Mouse (Mus musculus) heart, adult 2 months (tissue): Measurements from ENCODE around the gene Rora.

Experiments used
- CTCF ChIP-seq: fragments of 200-600 bp; IDR thresholded peaks from 2 replicates; pipeline ENCODE4 v1.8.1; 2022; ENCODE audit warnings: antibody characterized with exemption, mild to moderate bottlenecking, moderate library complexity
- EP300 ChIP-seq: fragments of 200-500 bp; IDR thresholded peaks from 2 replicates; pipeline ENCODE4 v1.6.1; 2011; ENCODE audit warnings: low read depth, low read length, control low read depth; ENCODE audit not compliant: insufficient read depth

DNA sequence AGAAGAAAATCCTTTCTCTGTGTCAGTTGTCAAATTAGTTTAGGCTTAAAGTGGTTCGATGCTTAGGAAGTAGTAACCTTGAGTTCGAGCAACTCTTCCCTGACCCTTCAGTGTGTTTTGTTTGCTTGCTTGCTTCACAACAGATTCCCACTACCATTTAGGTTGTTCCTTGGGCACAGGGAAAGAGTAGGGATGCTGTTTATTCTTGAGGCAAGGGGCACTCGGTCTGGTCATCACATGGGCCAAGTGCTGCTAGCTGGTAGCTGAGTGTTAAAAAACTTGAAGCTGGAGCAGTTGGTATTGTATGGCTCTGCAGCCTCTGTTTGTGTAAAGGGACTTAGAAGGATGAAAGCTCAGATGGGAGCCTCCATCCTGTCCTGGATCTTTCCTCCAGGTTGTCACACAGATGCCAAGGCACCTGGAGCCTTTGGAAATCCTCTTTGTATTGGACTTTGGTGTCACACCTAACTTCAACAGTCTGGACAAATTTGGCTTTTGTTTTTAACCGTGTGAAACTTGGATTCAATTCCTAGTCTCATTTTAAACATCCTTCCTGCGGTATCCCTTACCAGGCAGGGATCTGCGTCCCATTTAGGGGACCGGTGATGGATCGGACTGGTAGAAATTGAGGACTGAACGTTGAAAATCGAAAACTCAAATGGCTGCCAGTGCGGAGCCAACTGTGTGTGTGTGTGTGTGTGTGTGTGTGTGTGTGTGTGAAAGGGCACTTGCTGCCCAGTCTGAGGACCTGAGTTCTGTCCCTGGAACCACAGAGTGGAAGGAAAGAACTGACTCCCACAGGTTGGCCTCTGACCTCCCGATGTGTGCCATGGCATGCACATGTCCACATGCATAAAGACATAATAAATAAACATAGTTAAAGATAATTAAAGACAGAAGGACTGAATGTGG is 639.4 kb downstream of the Rora start:
- TF ChIP-seq CTCF = no peak
- TF ChIP-seq EP300 = no peak
